Mouse (Mus musculus): ENCODE measurements around the gene Sfxn5.

Gene Sfxn5

DNA sequence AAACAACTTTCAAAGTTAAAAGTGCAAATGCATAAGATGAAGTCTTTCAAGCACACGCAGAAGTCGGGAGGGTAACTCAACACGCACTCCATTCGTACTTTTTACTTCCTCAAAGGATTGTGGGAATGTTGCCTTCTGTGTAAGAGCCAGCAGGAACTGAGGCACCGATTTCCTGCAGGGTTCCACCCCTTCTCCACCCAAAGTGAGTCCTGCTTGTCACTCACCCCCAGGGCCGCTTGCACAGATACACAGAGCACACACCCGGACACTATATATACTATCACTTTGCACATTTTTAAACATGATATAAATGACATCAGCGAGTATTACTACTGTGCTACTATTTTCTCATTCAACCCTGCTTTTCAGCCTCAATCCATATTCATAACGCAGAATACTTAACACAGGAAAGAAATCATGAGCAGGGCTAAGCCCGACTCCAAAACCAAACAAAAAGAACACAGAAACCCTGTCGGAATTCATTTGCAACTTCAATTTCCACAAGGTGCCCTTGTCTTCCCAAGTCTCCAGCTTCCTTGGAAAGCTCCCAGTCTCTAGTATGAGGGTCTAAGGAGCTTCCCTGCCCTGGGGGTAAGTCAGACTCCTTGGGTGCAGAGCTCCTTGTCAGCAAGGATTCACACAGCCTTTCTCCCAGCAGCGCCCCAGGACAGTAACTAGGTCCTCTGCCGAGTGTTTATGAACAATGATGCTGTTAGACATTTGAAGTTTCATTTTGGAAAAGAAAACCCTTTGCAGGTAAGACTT is 46.8 kb downstream of the Sfxn5 start:
- no peak for DNase-seq

DNA sequence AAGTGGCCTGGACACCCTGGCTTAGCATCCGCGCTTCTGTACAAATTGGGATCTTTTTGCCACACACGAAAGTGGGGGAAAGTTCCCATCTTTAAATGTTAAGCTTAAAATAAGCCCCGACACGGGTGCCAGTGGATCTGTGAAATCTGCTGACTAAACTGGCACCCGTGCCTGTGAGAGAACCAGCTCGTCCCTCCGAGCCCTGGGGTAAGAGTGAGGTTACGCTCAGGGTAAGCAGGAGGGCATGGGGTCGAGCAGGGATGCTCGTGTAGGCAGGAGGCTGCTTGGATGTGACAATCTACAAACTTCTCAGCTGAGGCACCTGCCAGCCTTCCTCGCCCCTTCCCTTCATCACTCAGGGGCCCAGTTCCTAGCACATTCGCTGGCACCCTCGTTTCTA is 52.4 kb downstream of the Sfxn5 start:
- no peak for DNase-seq

DNA sequence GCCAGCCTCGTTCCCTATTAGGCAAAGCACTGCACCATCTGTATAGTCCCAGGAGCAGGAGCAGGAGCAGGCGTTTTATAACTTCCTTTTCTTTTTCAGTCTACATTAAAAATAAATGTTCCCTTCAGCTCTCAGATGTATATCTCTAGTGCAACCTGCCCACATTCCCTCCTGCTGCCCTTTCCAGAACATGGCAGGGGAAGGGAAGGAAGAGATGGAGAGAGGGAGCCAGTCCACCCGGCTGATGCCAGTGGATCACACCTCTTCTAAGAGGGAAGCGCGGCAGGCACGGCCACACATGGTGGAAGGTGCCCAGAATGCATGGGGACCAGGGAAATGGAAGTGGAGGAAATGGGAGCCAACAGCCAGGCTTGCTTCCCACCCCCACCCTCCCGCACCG is 56.7 kb downstream of the Sfxn5 start:
- DNase-seq: peak in 1 of 2 experiments; percentile 10

DNA sequence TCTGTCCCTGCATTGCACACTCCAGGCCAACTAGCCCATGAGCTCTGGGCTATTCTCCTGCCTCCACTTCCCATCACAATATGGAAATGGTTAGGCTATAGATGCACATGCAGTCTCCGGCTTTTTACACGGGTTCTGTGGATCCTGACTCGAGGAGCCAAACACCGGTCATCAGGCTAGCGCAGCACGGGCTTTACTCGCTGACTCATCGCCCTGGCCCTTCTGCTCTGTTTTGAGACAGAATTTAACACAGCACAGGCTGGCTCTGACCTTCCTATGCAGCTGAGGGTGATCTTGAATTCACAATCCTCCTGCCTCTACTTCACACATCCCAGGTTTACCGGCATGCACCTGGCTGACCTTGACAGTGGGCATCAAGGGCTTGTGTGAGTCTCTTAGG is 60.8 kb downstream of the Sfxn5 start:
- DNase-seq: no peak

DNA sequence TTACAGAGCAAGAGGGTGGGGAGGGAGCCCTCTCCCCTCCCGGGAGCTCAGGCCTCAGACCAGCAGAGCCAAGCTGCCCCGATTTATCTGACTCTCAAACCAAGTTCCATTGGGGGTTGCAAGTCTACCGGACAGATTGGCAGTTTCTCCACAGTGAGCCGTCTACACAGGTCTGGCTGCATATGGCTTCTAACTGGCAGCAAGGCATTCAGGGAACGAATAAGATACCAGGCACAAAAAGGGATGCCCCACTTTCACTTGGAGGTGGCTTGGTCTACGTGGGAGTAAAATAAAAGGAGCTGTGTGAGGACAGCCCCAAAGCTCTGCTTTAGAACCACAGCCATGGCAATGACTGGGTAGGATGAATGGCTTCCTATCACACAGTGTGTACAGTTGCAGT is 67.2 kb downstream of the Sfxn5 start:
- no peak for DNase-seq

DNA sequence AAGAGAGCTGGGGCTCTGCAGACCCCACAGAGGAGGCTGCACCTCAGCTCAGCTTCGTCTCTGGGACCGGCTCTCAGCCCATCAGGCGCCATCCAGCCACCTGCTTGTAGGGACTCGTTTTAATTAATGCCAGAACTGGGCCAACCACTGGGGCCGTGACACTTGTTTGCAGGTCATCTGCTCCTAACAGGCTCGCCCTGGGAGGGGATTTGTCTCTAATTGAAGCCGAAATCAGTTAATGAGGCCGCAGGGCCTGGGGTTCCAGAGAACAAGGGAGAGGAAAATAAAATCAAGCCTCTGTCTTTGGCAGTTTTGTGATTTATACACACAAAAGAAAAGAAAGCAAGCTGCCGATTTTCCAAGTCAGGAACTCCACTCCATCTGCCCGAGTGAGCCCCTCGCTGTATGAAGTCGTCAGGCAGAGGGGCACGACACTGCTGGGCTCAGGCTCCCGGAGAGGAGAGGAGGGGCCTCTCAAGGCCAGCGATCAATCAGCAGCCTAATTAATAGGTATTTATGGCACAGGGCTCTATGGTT is 68.2 kb downstream of the Sfxn5 start:
- DNase-seq: no peak

DNA sequence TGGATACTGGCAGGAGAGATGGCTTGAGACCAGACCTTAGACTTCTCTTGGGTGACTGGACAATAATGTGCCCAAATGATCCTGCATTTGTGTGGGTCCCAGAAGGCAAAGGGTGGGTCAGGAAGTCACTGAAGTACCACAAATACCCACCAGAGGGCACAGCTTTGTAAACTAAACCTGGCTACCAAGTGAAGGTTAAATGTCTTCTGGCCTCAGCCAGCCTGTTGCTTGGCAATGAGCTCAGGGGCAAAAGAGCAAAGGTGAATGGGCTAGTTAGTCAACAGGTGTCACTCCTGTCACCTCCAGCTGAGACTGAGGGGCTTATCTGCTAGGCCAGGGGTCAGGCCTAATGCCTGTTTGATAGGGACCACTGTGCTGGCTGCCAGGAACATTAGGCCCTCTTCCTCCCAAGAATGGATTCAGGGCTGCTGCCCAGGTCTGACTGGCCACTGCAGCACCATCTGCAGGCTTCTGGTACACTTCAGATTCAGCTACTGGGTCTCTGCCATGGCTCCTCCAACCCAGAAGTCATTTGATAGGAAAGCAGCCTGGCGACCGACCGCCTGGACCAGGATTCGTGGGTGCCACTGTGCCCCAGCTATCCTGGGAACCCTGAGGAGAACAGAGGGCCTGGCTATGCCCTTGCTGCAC is 70.2 kb downstream of the Sfxn5 start:
- DNase-seq: peak; percentile 35 to 47

DNA sequence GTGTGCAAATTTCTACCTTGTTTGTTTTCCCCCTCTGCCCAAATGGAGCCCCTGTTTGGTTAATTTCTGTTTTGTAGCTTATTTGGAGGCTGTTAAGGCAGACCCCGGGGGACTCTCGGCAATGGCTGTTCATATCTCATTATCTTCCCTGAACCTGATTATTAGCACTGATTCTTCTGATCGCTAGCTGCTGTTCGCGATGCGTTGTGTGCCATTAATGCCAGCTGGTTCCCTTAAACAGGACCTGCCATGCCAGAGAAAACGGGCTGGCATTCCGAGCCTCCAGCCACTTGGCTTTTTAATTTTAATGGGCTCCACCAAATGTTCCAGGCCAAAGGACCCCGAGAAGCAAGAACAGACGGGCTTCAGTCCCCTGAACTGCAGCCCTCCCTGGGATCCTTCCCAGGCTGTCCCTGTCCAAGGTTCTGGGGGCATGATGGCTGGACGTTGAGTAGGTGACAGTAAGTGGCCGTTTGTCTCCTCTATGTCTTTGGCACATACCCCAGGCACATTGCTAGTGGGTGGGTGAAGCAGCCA is 74.1 kb downstream of the Sfxn5 start:
- DNase-seq: no peak

DNA sequence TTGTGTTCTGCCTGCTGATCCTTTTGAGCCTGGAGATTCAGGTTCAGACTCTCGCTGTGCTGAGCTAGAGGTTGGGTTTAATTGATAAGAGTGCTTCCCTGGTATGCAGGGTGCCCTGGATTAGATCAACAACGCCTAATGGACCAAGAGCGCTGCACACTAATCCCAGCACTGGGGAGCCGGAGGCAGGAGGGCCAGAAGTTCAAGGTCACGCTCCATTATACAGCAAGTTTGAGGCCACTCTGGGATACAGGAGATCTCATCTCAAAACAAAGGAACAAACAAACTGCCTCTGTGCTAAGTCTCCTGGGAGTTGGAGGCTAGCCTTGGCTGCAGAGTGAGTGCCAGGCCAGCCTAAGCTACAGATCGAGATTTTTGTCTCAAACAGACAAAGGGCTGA is 77.6 kb downstream of the Sfxn5 start:
- no peak for DNase-seq

DNA sequence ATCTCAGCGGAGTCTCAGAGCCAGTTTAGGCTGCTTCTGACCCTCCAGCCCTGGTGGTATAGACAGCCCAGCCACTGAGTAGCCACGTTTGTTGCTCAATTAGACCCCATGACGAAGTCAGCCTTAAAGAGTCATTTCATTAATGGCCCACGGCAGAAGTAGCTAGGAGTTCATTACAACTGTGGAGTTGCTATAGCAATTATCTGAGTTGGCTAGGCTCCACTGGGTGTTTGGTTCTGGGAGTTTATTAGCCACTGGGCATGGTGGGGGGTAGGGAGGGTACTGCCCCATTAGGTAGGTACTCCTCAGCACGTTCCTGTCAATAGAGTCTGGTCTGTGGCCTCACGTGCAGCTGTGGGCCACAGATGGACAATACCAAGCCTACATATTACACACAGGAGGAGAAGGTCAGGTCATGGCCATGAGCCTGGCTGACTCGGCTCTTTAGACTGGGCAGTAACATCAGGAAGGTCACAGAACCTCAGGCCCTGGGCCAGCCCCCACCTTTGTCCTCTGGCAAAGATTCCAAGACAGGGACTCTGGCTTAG is 79.2 kb downstream of the Sfxn5 start:
- DNase-seq: no peak

DNA sequence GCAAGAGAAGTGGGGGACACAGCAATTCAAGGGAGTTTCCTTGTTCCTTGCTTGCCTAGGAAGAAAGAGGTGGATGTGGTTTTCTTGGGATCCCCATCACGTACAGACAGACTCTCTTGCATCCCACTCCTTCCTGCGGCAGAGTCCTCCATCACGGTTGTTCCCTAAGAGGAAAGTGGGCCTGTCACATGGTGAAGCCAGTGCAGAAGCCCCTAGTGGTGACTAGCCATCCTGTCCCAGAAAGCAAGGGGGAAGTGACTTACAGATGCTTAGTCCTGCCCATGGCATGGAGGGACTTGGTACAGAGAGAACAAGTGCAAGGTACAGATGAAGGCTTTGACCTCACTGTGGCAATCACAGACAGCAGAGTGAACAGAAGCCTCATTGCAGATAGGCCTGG is 79.9 kb downstream of the Sfxn5 start:
- no peak for DNase-seq

DNA sequence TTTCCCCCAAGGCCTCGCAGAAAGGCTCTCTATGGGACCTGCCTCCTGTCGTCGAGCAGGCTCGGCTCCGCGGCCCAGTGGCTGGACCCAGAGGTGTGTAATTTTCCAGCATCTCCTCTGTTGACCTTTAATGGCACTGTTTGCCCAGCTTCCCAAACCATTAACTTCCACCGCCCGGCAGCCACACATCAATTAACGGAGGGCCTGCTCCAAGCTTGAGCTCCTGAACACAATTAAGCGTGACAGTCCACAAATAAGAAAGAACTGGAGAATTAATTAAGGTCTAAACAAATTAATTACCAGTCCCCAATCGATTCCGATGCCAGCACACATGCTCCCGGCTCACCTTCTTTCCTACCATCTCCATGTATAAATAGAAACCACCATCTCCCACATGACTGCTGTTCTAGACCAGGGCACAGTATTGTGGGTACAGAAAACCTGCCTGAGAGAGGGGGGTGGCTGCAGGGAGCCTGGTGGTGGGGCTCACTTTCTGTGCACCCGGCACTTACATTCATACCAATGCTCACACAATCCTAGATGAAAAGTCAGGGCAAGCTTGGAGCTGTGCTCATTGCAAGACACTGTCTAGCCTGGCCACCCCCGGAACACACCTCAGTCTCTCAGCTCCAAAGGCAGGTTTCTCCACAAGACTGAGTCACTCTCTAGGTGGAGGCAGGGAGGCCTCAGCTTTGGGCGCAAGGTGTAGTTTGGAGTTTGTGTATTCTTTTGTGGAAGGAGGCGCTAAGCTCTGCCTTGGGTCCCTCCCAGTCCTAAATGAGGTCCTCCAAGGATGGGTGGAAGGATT is 80.8 kb downstream of the Sfxn5 start:
- DNase-seq: no peak

DNA sequence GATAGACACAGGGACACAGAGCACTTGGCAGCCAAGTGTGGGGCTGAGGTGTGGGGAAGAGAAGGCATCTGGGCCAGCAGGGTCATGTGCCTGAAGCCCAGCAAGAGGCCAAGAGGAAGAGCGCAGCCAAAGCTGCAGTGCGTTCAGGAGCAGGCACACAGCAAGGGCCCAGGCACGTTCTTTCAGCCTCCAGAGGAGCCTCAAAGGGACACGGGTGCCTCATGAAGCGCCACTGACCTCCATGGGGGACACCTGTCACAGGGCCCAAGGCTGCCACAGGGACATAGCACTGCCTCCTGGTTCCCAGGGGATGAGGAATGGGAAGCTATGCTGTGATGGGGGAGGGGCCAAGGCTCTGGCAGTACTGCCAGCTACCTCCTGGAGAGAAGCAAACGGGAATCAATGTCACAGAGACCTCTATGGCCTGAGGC is 82.4 kb downstream of the Sfxn5 start:
- peak; percentile 41 to 45 for DNase-seq

DNA sequence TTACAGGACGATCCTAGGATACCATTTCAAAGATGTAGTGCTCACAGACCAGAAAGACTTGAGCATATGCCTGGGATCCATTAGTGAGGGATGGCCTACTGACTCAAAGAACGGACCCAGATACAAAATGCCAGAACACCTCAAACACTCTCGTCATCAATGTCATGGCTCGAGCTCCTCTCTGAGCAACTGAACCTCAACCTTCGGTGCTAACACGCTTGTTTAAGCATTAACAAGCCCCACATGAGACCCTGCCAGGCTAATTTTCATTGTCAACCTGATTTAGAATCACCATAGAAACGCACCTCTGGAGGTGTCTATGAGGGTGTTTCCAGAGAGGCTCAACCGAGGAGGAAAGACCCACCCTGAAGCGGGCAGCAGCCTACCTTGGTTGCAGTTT is 83.4 kb downstream of the Sfxn5 start:
- no peak for DNase-seq

DNA sequence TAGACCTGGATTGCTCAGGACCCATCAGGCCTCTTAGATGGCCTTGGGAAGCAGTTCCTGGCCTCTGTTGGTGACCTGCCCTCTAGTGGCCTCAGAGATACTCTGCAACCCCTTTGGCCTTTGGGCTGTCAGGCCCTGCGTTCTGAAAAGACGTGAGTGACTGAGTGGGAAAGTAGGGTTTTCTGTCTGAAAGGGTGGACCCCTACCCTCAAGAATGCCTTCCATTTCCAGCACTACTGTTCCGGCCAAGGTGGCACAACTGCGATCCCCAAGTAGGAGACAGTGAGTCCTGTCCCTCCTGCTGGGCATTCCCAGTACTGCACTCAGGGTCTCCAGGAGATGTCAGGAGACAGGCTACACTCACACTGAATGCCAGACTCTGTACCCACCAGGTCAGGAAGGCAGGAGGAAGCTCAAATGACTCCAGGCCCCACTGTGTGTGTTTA is 94.2 kb downstream of the Sfxn5 start:
- DNase-seq: peak; percentile 50 to 59

DNA sequence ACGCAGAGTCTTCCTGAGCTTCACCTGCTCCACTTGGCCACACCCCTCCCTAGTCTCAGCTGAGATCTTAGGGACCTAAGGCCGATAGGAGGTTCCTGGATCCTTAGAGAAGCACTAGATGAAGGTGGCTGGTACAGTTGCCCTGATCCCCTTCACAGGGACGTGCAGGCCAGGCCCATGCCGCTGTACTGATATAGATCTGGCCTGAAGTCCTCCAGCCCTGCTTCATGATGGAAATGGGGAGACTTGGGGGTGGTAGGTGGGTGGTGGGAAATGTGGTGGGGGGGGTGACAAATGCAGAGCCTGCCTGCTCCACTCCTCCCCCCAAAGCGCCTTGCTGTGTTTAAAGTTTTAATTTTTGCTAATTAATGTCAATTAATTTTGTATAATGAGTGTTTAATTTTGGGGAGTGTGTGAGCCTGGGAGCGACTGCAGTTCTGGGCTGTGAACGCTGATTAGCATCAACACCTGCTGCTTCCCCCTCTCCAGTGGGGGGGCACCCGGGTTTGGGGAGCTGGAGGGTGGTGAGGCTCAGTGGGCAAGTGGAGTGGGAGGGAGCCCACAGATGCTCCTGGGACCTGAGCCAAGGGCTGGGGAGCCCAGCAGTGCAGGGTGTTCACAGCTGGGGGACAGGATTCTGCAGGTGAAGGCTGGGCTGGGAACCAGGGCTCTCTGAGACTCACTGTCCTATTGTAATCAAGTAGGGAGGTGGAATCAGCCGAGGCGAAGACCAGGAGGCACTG is 95.5 kb downstream of the Sfxn5 start:
- no peak for DNase-seq

DNA sequence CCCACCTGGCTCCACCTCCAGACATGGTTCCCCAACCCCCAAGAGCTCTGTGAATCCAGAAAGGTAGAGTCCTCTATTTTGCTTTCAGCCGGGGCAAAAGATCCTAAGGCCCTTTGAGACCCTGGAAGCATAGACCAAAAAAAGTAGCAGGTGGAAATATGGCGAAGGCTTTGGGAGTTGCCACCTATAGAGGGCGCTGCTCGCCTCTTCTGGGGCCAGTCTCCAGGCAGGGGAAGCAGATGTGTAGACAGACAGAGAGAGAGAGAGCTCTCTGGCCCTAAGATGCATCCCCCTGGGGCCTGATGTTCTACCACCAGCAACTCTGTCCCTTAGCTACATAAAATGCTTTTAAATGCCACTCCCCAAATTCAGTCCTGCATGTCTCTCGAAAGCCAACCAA is 96.2 kb downstream of the Sfxn5 start:
- DNase-seq: peak; percentile 16 to 52

DNA sequence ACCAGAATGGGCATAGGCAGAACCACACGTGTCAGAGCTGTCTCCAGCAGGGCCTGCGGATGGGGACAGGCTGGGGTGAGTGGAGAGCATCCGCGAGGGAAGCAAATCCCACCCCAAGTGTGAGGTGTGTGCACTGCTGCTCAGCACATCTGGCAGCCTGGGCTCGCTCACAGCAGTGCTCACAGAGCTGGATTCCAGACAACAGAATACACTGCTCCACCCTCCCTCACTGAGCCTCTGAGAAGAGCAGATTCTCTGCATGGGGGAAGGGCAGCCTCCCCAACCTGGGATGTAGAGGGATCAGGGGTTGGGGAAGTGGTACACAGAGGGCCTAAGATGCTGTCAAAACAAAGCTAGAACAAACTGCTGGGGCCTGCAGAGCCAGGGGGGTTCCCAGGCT is 98.4 kb downstream of the Sfxn5 start:
- DNase-seq: no peak

DNA sequence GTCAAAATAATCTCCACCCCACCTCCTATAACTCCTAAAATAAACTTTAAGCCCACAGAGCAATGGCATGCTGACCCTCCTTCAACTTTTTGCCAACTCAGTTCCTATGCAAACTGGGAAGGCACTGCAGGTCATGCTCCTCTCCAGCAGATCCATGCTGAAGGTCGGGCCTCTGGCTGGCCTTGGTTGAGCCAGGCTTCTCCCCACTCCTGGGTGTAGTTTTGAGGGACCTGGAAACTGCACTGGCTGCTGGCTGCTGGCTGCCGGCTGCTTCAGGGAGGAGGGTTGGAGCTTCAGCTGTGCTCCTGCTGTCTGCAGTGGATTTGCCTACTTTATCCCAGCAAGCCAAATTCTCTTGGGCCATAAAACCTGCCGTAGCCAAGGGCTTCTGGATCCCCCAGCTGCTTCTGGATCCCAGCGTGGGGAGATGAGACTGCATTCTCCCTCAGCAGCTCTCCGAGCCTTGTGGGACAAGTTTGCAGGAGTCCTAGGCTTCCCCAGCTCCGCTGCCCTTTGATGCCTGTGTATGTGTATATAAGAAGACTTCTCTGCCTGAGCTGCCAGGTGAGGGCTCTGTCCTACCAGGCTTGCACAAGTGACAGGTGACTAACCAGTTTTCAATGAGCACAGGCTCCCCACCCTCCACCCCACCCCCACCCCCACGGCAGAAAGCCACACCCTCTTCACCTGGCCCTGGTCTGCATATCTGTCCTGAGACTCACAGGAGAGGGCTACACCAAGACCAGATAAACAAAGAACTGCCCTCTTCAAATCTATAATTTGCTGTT is 100.2 kb downstream of the Sfxn5 start:
- no peak for DNase-seq

DNA sequence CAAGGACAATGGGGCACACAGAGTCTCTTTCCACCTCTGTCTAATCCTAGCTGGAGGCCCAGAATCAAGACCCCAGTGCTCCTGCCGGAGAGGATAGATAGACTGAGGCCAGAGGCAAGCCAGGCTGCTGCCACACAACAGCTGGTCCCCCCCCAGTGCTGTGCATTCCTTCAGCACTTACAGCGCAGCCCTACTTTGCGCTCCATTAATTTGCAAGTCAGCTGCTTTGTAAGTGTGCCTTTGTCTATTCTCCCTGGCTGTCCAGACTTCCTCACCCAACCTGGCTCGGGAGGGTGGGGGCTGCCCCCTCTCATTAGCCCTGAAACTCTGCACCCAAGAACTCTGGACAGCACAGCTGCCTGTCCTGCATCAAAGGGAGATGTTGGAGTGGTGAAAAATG is 101.2 kb downstream of the Sfxn5 start:
- DNase-seq: no peak

DNA sequence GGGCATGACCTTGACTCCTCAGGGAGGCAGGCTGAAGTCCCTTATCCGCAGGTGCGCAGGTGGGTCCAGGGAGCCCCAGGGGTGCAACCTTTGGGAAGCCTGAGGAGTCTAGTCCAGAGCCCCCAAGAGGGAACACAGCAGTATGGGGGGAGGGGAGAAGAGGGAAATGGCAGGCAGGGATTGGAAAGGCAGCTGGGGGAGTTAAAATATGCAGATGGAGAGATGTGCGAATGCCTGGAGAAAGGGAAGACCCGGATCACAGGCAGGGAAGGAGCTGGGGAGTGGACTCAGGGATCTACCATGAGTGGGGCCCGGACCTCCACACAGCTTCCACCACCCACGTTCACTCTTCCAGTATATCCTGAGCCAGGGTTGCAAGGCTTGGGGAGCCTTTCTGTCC is 101.8 kb downstream of the Sfxn5 start:
- DNase-seq: no peak

All from cerebellum, adult 18-20 months (tissue).